Mouse (Mus musculus) stomach, embryonic 14.5 days (tissue): ENCODE measurements around the gene Rplp1. TPM values are rescaled to one million over a fixed set of nuclear protein-coding genes. Genes with fewer than 3 reads are reported as not detected.

Experiments
- ATAC-seq: fragments of 200-750 bp; cut with Nextera tagmentation; 2 replicates; pipeline ENCODE4 v1.8.0; 2017; ENCODE audit warnings: low read depth, moderate TSS enrichment; ENCODE audit not compliant: insufficient number of reproducible peaks, insufficient read depth, low FRiP score
- H3K27ac ChIP-seq: fragments of 300-500 bp; sonication (generic); 2 replicates; pipeline ENCODE4 v1.5.1; 2014; ENCODE audit warnings: mild to moderate bottlenecking, low read length, moderate library complexity, mixed read lengths
- H3K27me3 ChIP-seq: fragments of 300-500 bp; sonication (generic); 2 replicates; pipeline ENCODE4 v1.6.1; 2014; ENCODE audit warnings: low read length, control low read depth, mixed read lengths; ENCODE audit not compliant: control insufficient read depth, insufficient read depth
- H3K36me3 ChIP-seq: fragments of 300-500 bp; sonication (generic); 2 replicates; pipeline ENCODE4 v1.6.1; 2014; ENCODE audit warnings: mild to moderate bottlenecking, control low read depth, low read length, moderate library complexity, mixed read lengths; ENCODE audit not compliant: control insufficient read depth, insufficient read depth
- H3K4me1 ChIP-seq: fragments of 300-500 bp; sonication (generic); 2 replicates; pipeline ENCODE4 v1.6.1; 2014; ENCODE audit warnings: low read length, control low read depth, mixed read lengths; ENCODE audit not compliant: control insufficient read depth, insufficient read depth
- H3K4me2 ChIP-seq: fragments of 300-500 bp; sonication (generic); replicated peaks from 2 replicates; pipeline ENCODE4 v1.6.1; 2014; ENCODE audit warnings: low read depth, low read length, control low read depth
- H3K4me3 ChIP-seq: fragments of 300-500 bp; sonication (generic); 2 replicates; pipeline ENCODE4 v1.5.1; 2014; ENCODE audit warnings: low read depth, low read length, control low read depth
- H3K9ac ChIP-seq: fragments of 300-500 bp; sonication (generic); replicated peaks from 2 replicates; pipeline ENCODE4 v1.6.1; 2014; ENCODE audit warnings: low read depth, mild to moderate bottlenecking, control low read depth, low read length, moderate library complexity, mixed read lengths
- H3K9me3 ChIP-seq: fragments of 300-500 bp; sonication (generic); 2 replicates; pipeline ENCODE4 v1.6.1; 2016; ENCODE audit warnings: low read depth, low read length, control low read depth; ENCODE audit not compliant: control insufficient read depth
- WGBS: fragments of 180-500 bp; shearing (Covaris S2); extraction: QIAGEN DNeasy Blood & Tissue Kit; methylation state at CpG from one replicate; pipeline ENCODE4 v1.1.7; 2014; 5-methylcytosine and 5-hydroxymethylcytosine counted together
- polyA plus RNA-seq: library from polyadenylated mRNA; unstranded; fragments of >200 nt; fragmentation: Nextera tagmentation; extraction: Ambion mirVana; gene quantifications from 2 replicates; pipeline ENCODE4 v1.2.1, GENCODE M21; 2014

Gene Rplp1
- polyA plus RNA-seq, 1 experiment from 2014 or later, result 1,757 TPM

GRCm38 (mm10) chr9:61946623-61947401 lies 32.5 kb upstream of the Rplp1 start, which contains the start of gene Kif23:
Gene Kif23, minus strand, starts transcription at chr9:61946774.
- peak within 1 kb of the TSS; percentile 84 for H3K4me3 ChIP-seq
- no peaks in the 10 kb centered on the region for H3K27me3 ChIP-seq
- H3K9ac ChIP-seq, result peak within 1 kb of the TSS; percentile 75
- peaks cover 9% of the 10 kb centered on the region; the same call in 1 of the 2 replicates for H3K4me1 ChIP-seq
- H3K27ac ChIP-seq, result peak within 1 kb of the TSS; percentile 80
- peak; percentile 90 for ATAC-seq
- WGBS, result under 1% methylated on average over 44 of the region's 44 CpGs
- no peaks in the 10 kb centered on the region for H3K9me3 ChIP-seq
- H3K36me3 ChIP-seq, result peaks cover 6% of the 10 kb centered on the region; the same call in 1 of the 2 replicates
- H3K4me2 ChIP-seq, result peak within 1 kb of the TSS; percentile 96

GRCm38 (mm10) chr9:61945973-61946611 lies 31.8 kb upstream of the Rplp1 start:
- H3K27me3 ChIP-seq, result no peaks in the 10 kb centered on the region
- H3K4me1 ChIP-seq, result peaks cover 9% of the 10 kb centered on the region; the same call in 1 of the 2 replicates
- ATAC-seq, result peak; percentile 62
- peak overlapping the region; percentile 84 for H3K4me3 ChIP-seq
- peaks cover 13% of the 10 kb centered on the region; the same call in 1 of the 2 replicates for H3K36me3 ChIP-seq
- H3K9me3 ChIP-seq, result no peaks in the 10 kb centered on the region
- H3K4me2 ChIP-seq, result peak overlapping the region; percentile 96
- peak overlapping the region; percentile 75 for H3K9ac ChIP-seq
- WGBS, result under 1% methylated on average over 38 of the region's 38 CpGs
- peak overlapping the region; percentile 80 for H3K27ac ChIP-seq

GRCm38 (mm10) chr9:61941054-61941453 lies 26.7 kb upstream of the Rplp1 start:
- Histone ChIP-seq H3K36me3 (peaks cover 55% of the 10 kb centered on the region), H3K9me3 (no peaks in the 10 kb centered on the region), H3K9ac (no peak overlapping the region), H3K4me2 (no peak overlapping the region), H3K4me1 (0 out of 2 replicates have a peak, but pooled peaks cover 6% of the 10 kb centered on the region), H3K27me3 (no peaks in the 10 kb centered on the region), H3K4me3 (no peak overlapping the region), H3K27ac (no peak overlapping the region)
- WGBS, result 87% methylated on average over 3 of the region's 3 CpGs
- ATAC-seq, result no peak

- no peak for ATAC-seq
Measured at GRCm38 (mm10) chr9:61933333-61933732, 19.0 kb upstream of the Rplp1 start.

GRCm38 (mm10) chr9:61932009-61932408 lies 17.7 kb upstream of the Rplp1 start:
- no peak for ATAC-seq
- no peak overlapping the region for H3K4me3 ChIP-seq
- no peaks in the 10 kb centered on the region for H3K4me1 ChIP-seq
- no peak overlapping the region for H3K4me2 ChIP-seq
- no peak overlapping the region for H3K9ac ChIP-seq
- no peaks in the 10 kb centered on the region for H3K9me3 ChIP-seq
- no peak overlapping the region for H3K27ac ChIP-seq
- H3K27me3 ChIP-seq, result no peaks in the 10 kb centered on the region
- peaks cover 76% of the 10 kb centered on the region for H3K36me3 ChIP-seq
- 93% methylated on average over 3 of the region's 3 CpGs for WGBS

More at GRCm38 (mm10) chr9:61933333-61933732, 19.0 kb upstream of the Rplp1 start:
- no peak overlapping the region for H3K27ac ChIP-seq
- H3K9me3 ChIP-seq, result no peaks in the 10 kb centered on the region
- no peaks in the 10 kb centered on the region for H3K27me3 ChIP-seq
- H3K4me2 ChIP-seq, result no peak overlapping the region
- H3K9ac ChIP-seq, result no peak overlapping the region
- H3K36me3 ChIP-seq, result peaks cover 75% of the 10 kb centered on the region
- no peaks in the 10 kb centered on the region for H3K4me1 ChIP-seq
- 60% methylated on average over 2 of the region's 2 CpGs for WGBS
- no peak overlapping the region for H3K4me3 ChIP-seq

GRCm38 (mm10) chr9:61925086-61925660 lies 10.8 kb upstream of the Rplp1 start:
- WGBS, result 89% methylated on average over 10 of the region's 10 CpGs
- H3K9me3 ChIP-seq, result no peaks in the 10 kb centered on the region
- H3K4me1 ChIP-seq, result no peaks in the 10 kb centered on the region
- no peak overlapping the region for H3K4me3 ChIP-seq
- ATAC-seq, result no peak
- no peak overlapping the region for H3K9ac ChIP-seq
- H3K27me3 ChIP-seq, result no peaks in the 10 kb centered on the region
- no peak overlapping the region for H3K4me2 ChIP-seq
- H3K36me3 ChIP-seq, result peaks cover 85% of the 10 kb centered on the region
- H3K27ac ChIP-seq, result no peak overlapping the region

GRCm38 (mm10) chr9:61920331-61920730 lies 6.0 kb upstream of the Rplp1 start:
- WGBS, result 90% methylated on average over 6 of the region's 6 CpGs
- no peak overlapping the region for H3K4me3 ChIP-seq
- H3K27me3 ChIP-seq, result no peaks in the 10 kb centered on the region
- H3K4me1 ChIP-seq, result no peaks in the 10 kb centered on the region
- no peaks in the 10 kb centered on the region for H3K9me3 ChIP-seq
- H3K36me3 ChIP-seq, result peaks cover 66% of the 10 kb centered on the region
- no peak for ATAC-seq
- no peak overlapping the region for H3K9ac ChIP-seq
- no peak overlapping the region for H3K27ac ChIP-seq
- no peak overlapping the region for H3K4me2 ChIP-seq

- 95% methylated on average over 5 of the region's 5 CpGs for WGBS
- no peak overlapping the region for H3K4me2 ChIP-seq
- H3K4me3 ChIP-seq, result no peak overlapping the region
- no peak for ATAC-seq
- no peak overlapping the region for H3K9ac ChIP-seq
- no peaks in the 10 kb centered on the region for H3K9me3 ChIP-seq
- H3K36me3 ChIP-seq, result peaks cover 57% of the 10 kb centered on the region
- no peaks in the 10 kb centered on the region for H3K27me3 ChIP-seq
- H3K4me1 ChIP-seq, result no peaks in the 10 kb centered on the region
- no peak overlapping the region for H3K27ac ChIP-seq
Measured at GRCm38 (mm10) chr9:61919464-61919863, 5.1 kb upstream of the Rplp1 start.
